Mouse (Mus musculus): ENCODE results near the gene Cpsf3. TPM values are rescaled to one million over a fixed set of nuclear protein-coding genes. Genes with fewer than 3 reads are reported as not detected.

Gene Cpsf3
- polyA plus RNA-seq, 1 experiment from 2014 or later: 117 TPM

GRCm38 (mm10) chr12:21325266-21325665 is 40.1 kb downstream of the Cpsf3 start:
- H3K36me3 ChIP-seq (ENCODE audit: control insufficient read depth, insufficient read depth): peaks cover 9% of the 10 kb centered on the region
- no peak overlapping the region for H3K27ac ChIP-seq (ENCODE audit: low read length)
- WGBS: 89% methylated on average over 8 of the region's 8 CpGs

GRCm38 (mm10) chr12:21326325-21326724 is 41.1 kb downstream of the Cpsf3 start:
- no peaks in the 10 kb centered on the region for H3K27me3 ChIP-seq (replicated peaks; ENCODE audit: control insufficient read depth, insufficient read depth, low read length)
- no peak overlapping the region for H3K27ac ChIP-seq (ENCODE audit: low read length)
- no peak overlapping the region for H3K4me3 ChIP-seq (replicated peaks; ENCODE audit: low read length)
- WGBS: 94% methylated on average over 3 of the region's 3 CpGs
- no peaks in the 10 kb centered on the region for H3K4me1 ChIP-seq (replicated peaks; ENCODE audit: control insufficient read depth, insufficient read depth, low read length)
- H3K4me2 ChIP-seq (ENCODE audit: low read length): no peak overlapping the region
- H3K9ac ChIP-seq (replicated peaks; ENCODE audit: low read depth, low read length): no peak overlapping the region
- H3K36me3 ChIP-seq (ENCODE audit: control insufficient read depth, insufficient read depth): peaks cover 9% of the 10 kb centered on the region
- no peaks in the 10 kb centered on the region for H3K9me3 ChIP-seq (ENCODE audit: control insufficient read depth, low read length)
- no peak for ATAC-seq

More at GRCm38 (mm10) chr12:21325266-21325665, 40.1 kb downstream of the Cpsf3 start:
- no peaks in the 10 kb centered on the region for H3K9me3 ChIP-seq (ENCODE audit: control insufficient read depth, low read length)
- no peaks in the 10 kb centered on the region for H3K4me1 ChIP-seq (replicated peaks; ENCODE audit: control insufficient read depth, insufficient read depth, low read length)
- H3K9ac ChIP-seq (replicated peaks; ENCODE audit: low read depth, low read length): no peak overlapping the region
- H3K4me3 ChIP-seq (replicated peaks; ENCODE audit: low read length): no peak overlapping the region
- H3K27me3 ChIP-seq (replicated peaks; ENCODE audit: control insufficient read depth, insufficient read depth, low read length): no peaks in the 10 kb centered on the region
- H3K4me2 ChIP-seq (ENCODE audit: low read length): no peak overlapping the region
- ATAC-seq: no peak

DNA sequence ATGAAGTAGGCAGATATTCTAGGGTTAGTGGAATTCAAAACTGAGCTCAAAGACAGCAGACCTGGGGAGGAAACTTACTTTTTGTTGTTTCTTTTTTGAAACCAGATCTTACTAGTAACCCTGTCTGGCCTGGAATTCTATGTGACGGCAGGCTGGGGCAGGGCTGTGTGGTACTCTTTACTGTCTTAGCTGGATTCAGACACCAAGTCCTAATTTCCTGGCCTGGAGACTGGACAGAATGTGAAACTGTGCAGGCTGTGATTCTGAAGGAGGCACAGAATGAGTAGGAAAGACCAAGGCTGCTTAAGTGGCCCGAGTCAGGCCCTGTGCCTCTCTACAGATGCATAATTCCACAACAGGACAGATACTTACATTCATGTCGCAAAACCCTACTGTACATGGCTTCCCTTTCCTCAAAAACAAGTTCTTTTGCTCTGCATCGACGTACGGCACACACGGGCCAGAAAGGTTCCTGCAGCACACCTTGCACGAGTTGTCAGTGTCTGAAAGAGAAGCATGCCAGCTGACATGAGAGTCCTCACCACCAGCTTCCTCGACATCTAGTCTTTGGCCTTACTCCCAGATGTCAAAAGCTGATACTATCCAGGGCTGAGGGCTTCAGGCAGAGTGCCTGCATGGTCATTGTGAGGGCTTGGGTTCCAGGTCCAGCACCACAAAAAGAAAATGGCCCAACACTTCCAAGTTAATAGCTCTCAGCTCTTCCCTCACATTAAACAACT is 44.6 kb downstream of the Cpsf3 start:
- 95% methylated on average over 9 of the region's 9 CpGs for WGBS
- no peaks in the 10 kb centered on the region for H3K4me1 ChIP-seq (replicated peaks; ENCODE audit: control insufficient read depth, insufficient read depth, low read length)
- peaks cover 6% of the 10 kb centered on the region for H3K36me3 ChIP-seq (ENCODE audit: control insufficient read depth, insufficient read depth)
- H3K9me3 ChIP-seq (ENCODE audit: control insufficient read depth, low read length): no peaks in the 10 kb centered on the region
- H3K27me3 ChIP-seq (replicated peaks; ENCODE audit: control insufficient read depth, insufficient read depth, low read length): no peaks in the 10 kb centered on the region
- H3K4me3 ChIP-seq (replicated peaks; ENCODE audit: low read length): no peak overlapping the region
- no peak overlapping the region for H3K27ac ChIP-seq (ENCODE audit: low read length)
- no peak overlapping the region for H3K9ac ChIP-seq (replicated peaks; ENCODE audit: low read depth, low read length)
- no peak overlapping the region for H3K4me2 ChIP-seq (ENCODE audit: low read length)
- no peak for ATAC-seq

DNA sequence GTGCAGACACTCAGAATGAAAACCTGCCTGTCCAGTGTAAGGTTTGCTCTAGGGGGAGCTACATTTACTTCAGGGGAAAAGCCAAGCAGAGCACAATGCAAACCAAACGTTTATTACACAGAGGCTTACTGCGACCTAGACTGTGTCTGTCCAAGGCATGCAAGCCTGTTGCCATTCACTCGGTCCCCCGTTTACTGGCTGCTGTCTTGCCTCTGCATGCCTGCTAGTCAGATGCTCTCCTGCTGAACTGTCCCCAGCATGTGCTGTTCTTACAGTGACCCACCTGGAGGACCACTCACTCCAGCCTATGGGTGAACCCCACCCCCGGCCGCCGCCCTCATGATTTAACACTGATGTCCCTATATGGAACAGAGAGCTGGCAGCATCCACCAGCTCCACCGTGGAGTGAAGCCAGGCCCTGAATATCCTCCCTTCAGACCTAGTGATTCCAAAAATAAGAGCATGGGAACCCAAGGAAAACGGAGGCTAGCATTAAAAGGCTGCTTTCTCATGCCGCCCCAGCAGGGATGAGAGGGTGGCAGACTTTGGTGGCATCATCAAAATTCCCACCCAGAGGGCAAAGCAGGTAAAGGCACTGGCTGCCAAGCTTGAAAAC is 45.9 kb downstream of the Cpsf3 start:
- H3K27me3 ChIP-seq (replicated peaks; ENCODE audit: control insufficient read depth, insufficient read depth, low read length): no peaks in the 10 kb centered on the region
- H3K9ac ChIP-seq (replicated peaks; ENCODE audit: low read depth, low read length): no peak overlapping the region
- no peak for ATAC-seq
- 92% methylated on average over 10 of the region's 10 CpGs for WGBS
- no peaks in the 10 kb centered on the region for H3K9me3 ChIP-seq (ENCODE audit: control insufficient read depth, low read length)
- peaks cover 6% of the 10 kb centered on the region for H3K36me3 ChIP-seq (ENCODE audit: control insufficient read depth, insufficient read depth)
- no peaks in the 10 kb centered on the region for H3K4me1 ChIP-seq (replicated peaks; ENCODE audit: control insufficient read depth, insufficient read depth, low read length)
- H3K27ac ChIP-seq (ENCODE audit: low read length): no peak overlapping the region
- H3K4me2 ChIP-seq (ENCODE audit: low read length): no peak overlapping the region
- H3K4me3 ChIP-seq (replicated peaks; ENCODE audit: low read length): no peak overlapping the region

DNA sequence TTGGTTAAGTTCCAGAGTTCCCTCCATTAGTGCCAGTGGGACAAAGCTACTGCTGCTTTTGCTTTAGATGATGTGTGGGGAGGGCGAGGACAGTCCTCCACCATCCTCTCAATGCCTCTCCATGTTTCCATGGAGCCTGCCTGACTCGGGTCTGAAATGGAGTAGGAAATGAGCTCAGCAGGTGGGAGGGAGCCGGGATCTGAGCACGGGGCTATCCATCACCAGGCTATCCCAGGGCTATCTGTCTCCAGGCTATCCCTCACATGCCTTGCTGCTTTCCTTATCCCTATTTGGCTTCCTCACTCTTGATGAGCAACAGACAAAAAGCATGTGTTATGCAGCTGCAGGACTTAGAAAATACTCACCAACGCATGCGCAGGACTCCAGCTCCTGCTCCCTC is 46.5 kb downstream of the Cpsf3 start:
- H3K9me3 ChIP-seq (ENCODE audit: control insufficient read depth, low read length): no peaks in the 10 kb centered on the region
- H3K4me3 ChIP-seq (replicated peaks; ENCODE audit: low read length): no peak overlapping the region
- peaks cover 9% of the 10 kb centered on the region for H3K36me3 ChIP-seq (ENCODE audit: control insufficient read depth, insufficient read depth)
- H3K4me1 ChIP-seq (replicated peaks; ENCODE audit: control insufficient read depth, insufficient read depth, low read length): no peaks in the 10 kb centered on the region
- no peak overlapping the region for H3K27ac ChIP-seq (ENCODE audit: low read length)
- no peak overlapping the region for H3K9ac ChIP-seq (replicated peaks; ENCODE audit: low read depth, low read length)
- no peak for ATAC-seq
- no peak overlapping the region for H3K4me2 ChIP-seq (ENCODE audit: low read length)
- no peaks in the 10 kb centered on the region for H3K27me3 ChIP-seq (replicated peaks; ENCODE audit: control insufficient read depth, insufficient read depth, low read length)
- 77% methylated on average over 6 of the region's 6 CpGs for WGBS

GRCm38 (mm10) chr12:21333021-21333420 is 47.8 kb downstream of the Cpsf3 start:
- Histone ChIP-seq H3K36me3 (ENCODE audit: control insufficient read depth, insufficient read depth) (peaks cover 9% of the 10 kb centered on the region), H3K27me3 (replicated peaks; ENCODE audit: control insufficient read depth, insufficient read depth, low read length) (no peaks in the 10 kb centered on the region), H3K9me3 (ENCODE audit: control insufficient read depth, low read length) (no peaks in the 10 kb centered on the region), H3K9ac (replicated peaks; ENCODE audit: low read depth, low read length) (no peak overlapping the region), H3K27ac (ENCODE audit: low read length) (no peak overlapping the region), H3K4me2 (ENCODE audit: low read length) (no peak overlapping the region), H3K4me1 (replicated peaks; ENCODE audit: control insufficient read depth, insufficient read depth, low read length) (no peaks in the 10 kb centered on the region), H3K4me3 (replicated peaks; ENCODE audit: low read length) (no peak overlapping the region)
- ATAC-seq: no peak
- 93% methylated on average over 7 of the region's 7 CpGs for WGBS

DNA sequence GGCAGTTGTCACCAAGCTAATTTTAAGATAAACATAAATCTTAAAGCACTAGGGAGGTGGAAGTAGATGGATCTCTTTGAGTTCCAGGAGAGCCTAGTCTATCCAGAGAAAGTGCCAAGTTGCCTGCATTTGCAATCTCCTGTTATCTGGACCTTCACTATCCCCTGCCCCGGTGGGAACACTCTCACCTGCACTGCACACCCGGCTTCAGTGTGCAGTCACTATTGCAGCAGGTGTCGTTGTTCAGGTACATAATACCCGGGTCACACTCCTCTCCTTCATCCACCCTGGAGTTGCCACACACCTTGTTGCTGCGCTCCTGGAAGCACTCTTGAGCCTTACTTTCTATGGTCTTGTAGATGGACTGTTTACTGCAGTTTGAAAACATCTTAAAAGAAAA is 48.6 kb downstream of the Cpsf3 start:
- Histone ChIP-seq H3K4me2 (ENCODE audit: low read length) (no peak overlapping the region), H3K4me1 (replicated peaks; ENCODE audit: control insufficient read depth, insufficient read depth, low read length) (no peaks in the 10 kb centered on the region), H3K27me3 (replicated peaks; ENCODE audit: control insufficient read depth, insufficient read depth, low read length) (no peaks in the 10 kb centered on the region), H3K4me3 (replicated peaks; ENCODE audit: low read length) (no peak overlapping the region), H3K9me3 (ENCODE audit: control insufficient read depth, low read length) (no peaks in the 10 kb centered on the region), H3K9ac (replicated peaks; ENCODE audit: low read depth, low read length) (no peak overlapping the region), H3K36me3 (ENCODE audit: control insufficient read depth, insufficient read depth) (peaks cover 9% of the 10 kb centered on the region), H3K27ac (ENCODE audit: low read length) (no peak overlapping the region)
- no peak for ATAC-seq
- 92% methylated on average over 5 of the region's 5 CpGs for WGBS

- H3K27ac ChIP-seq (ENCODE audit: low read length): no peak overlapping the region
- H3K4me1 ChIP-seq (replicated peaks; ENCODE audit: control insufficient read depth, insufficient read depth, low read length): no peaks in the 10 kb centered on the region
- H3K9ac ChIP-seq (replicated peaks; ENCODE audit: low read depth, low read length): no peak overlapping the region
- H3K4me3 ChIP-seq (replicated peaks; ENCODE audit: low read length): no peak overlapping the region
- WGBS: 87% methylated on average over 7 of the region's 7 CpGs
- peaks cover 16% of the 10 kb centered on the region for H3K36me3 ChIP-seq (ENCODE audit: control insufficient read depth, insufficient read depth)
- ATAC-seq: no peak
- no peak overlapping the region for H3K4me2 ChIP-seq (ENCODE audit: low read length)
- H3K9me3 ChIP-seq (ENCODE audit: control insufficient read depth, low read length): no peaks in the 10 kb centered on the region
- H3K27me3 ChIP-seq (replicated peaks; ENCODE audit: control insufficient read depth, insufficient read depth, low read length): no peaks in the 10 kb centered on the region
Observed at GRCm38 (mm10) chr12:21335869-21336268, 50.7 kb downstream of the Cpsf3 start.

GRCm38 (mm10) chr12:21337171-21337570 is 52.0 kb downstream of the Cpsf3 start:
- no peak for ATAC-seq
- Histone ChIP-seq H3K9ac (replicated peaks; ENCODE audit: low read depth, low read length) (no peak overlapping the region), H3K36me3 (ENCODE audit: control insufficient read depth, insufficient read depth) (peaks cover 16% of the 10 kb centered on the region), H3K4me2 (ENCODE audit: low read length) (no peak overlapping the region), H3K4me3 (replicated peaks; ENCODE audit: low read length) (no peak overlapping the region), H3K27me3 (replicated peaks; ENCODE audit: control insufficient read depth, insufficient read depth, low read length) (no peaks in the 10 kb centered on the region), H3K4me1 (replicated peaks; ENCODE audit: control insufficient read depth, insufficient read depth, low read length) (no peaks in the 10 kb centered on the region), H3K27ac (ENCODE audit: low read length) (no peak overlapping the region), H3K9me3 (ENCODE audit: control insufficient read depth, low read length) (no peaks in the 10 kb centered on the region)
- WGBS: 97% methylated on average over 5 of the region's 5 CpGs
